Mouse (Mus musculus) thymus, adult 2 months (tissue): ENCODE measurements around the gene Rsrc1.

Source experiments
- CTCF ChIP-seq: fragments of 200-500 bp; IDR thresholded peaks from 2 replicates; pipeline ENCODE4 v1.5.1; 2012; ENCODE audit warnings: mild to moderate bottlenecking, control low read depth, low read length, moderate library complexity, borderline replicate concordance; ENCODE audit not compliant: control insufficient read depth, poor library complexity, insufficient read depth; ENCODE audit errors: extremely low read depth
- POLR2A ChIP-seq: fragments of 200-500 bp; IDR thresholded peaks from 2 replicates; pipeline ENCODE4 v1.6.1; 2012; ENCODE audit warnings: mild to moderate bottlenecking, low read length, control low read depth, moderate library complexity; ENCODE audit not compliant: control insufficient read depth, poor library complexity, insufficient read depth; ENCODE audit errors: extremely low read depth

GRCm38 (mm10) chr3:66972191-66972950 is 8.8 kb upstream of the Rsrc1 start:
- TF ChIP-seq CTCF, result no peak
- TF ChIP-seq POLR2A, result no peak
